Mouse (Mus musculus) CH12.LX (cell line): ENCODE data around the gene Tpd52l2. TPM values are rescaled to one million over a fixed set of nuclear protein-coding genes. Genes with fewer than 3 reads are reported as not detected.
A peak's percentile ranks its signal among the peaks of the same experiment; 100 is the strongest.

Experiments
- DNase-seq: peaks from one replicate; pipeline ENCODE4 v3.0.0-alpha.2; 2013; ENCODE audit errors: extremely low read depth
- H3K27ac ChIP-seq: 2 replicates; pipeline ENCODE4 v1.5.1; 2012; ENCODE audit warnings: low read depth, mild to moderate bottlenecking, control low read depth, moderate library complexity; ENCODE audit not compliant: insufficient read depth
- H3K27me3 ChIP-seq: replicated peaks from 2 replicates; pipeline ENCODE3; 2012; ENCODE audit warnings: inconsistent platforms
- H3K36me3 ChIP-seq, 2 experiments: replicated peaks in 1 of 2; 2 replicates each; pipeline versions ENCODE3 to v1.6.1; 2012; ENCODE audit warnings: inconsistent platforms in 1 of 2, low read length in 1 of 2, mild to moderate bottlenecking in 1 of 2, mixed read lengths in 1 of 2, moderate library complexity in 1 of 2; ENCODE audit not compliant: control insufficient read depth in 1 of 2, insufficient read depth in 1 of 2
- H3K4me1 ChIP-seq, 2 experiments: 2 replicates each; pipeline ENCODE4 v1.6.1; 2012; ENCODE audit warnings: inconsistent platforms in 1 of 2, moderate library complexity in 1 of 2; ENCODE audit not compliant: insufficient read depth in 2 of 2, control insufficient read depth in 1 of 2
- H3K4me2 ChIP-seq: 2 replicates; pipeline ENCODE4 v1.6.1; 2012; ENCODE audit warnings: low read depth, mild to moderate bottlenecking, control low read depth; ENCODE audit not compliant: poor library complexity, insufficient read depth, severe bottlenecking
- H3K4me3 ChIP-seq, 3 experiments: fragments of 150-350 bp in 1 of 3; sonication (generic) in 1 of 3; replicated peaks in 1 of 3; 2 replicates each; pipeline versions ENCODE3 to v1.5.1; 2011 to 2012; ENCODE audit warnings: low read depth in 2 of 3, low read length in 2 of 3, mild to moderate bottlenecking in 2 of 3, moderate library complexity in 2 of 3, control low read depth in 1 of 3, improper control_type of control experiment in 1 of 3, inconsistent platforms in 1 of 3, mixed read lengths in 1 of 3; ENCODE audit not compliant: poor library complexity in 1 of 3
- H3K79me2 ChIP-seq: replicated peaks from 2 replicates; pipeline ENCODE4 v1.6.1; 2012; ENCODE audit warnings: mild to moderate bottlenecking, moderate library complexity; ENCODE audit not compliant: control insufficient read depth, poor library complexity, insufficient read depth, severe bottlenecking; ENCODE audit errors: extremely low read depth
- H3K9ac ChIP-seq: 2 replicates; pipeline ENCODE4 v1.6.1; 2012; ENCODE audit warnings: low read depth, mild to moderate bottlenecking, control low read depth, moderate library complexity; ENCODE audit not compliant: insufficient read depth
- H3K9me3 ChIP-seq: replicated peaks from 2 replicates; pipeline ENCODE3; 2012; ENCODE audit warnings: low read length, inconsistent platforms, mixed read lengths
- CHD1 ChIP-seq: IDR thresholded peaks from 2 replicates; pipeline ENCODE4 v1.6.1; 2012; ENCODE audit warnings: low read depth, low read length, improper control_type of control experiment, inconsistent platforms
- CHD2 ChIP-seq: IDR thresholded peaks from 2 replicates; pipeline ENCODE4 v1.6.1; 2011; ENCODE audit warnings: low read length, improper control_type of control experiment
- CTCF ChIP-seq, 2 experiments: IDR thresholded peaks in 1 of 2; conservative IDR thresholded peaks in 1 of 2; 2 replicates each; pipeline ENCODE4 v1.5.1; 2011 to 2012; ENCODE audit warnings: low read depth in 2 of 2, low read length in 2 of 2, improper control_type of control experiment in 1 of 2, inconsistent platforms in 1 of 2, mild to moderate bottlenecking in 1 of 2, moderate library complexity in 1 of 2
- E2F4 ChIP-seq: IDR thresholded peaks from 2 replicates; pipeline ENCODE4 v1.6.1; 2011; ENCODE audit warnings: low read depth, low read length, improper control_type of control experiment; ENCODE audit not compliant: insufficient replicate concordance
- ELF1 ChIP-seq: IDR thresholded peaks from 2 replicates; pipeline ENCODE4 v1.6.1; 2014; ENCODE audit warnings: low read depth, mild to moderate bottlenecking, inconsistent platforms, low read length, improper control_type of control experiment
- EP300 ChIP-seq: IDR thresholded peaks from 2 replicates; pipeline ENCODE4 v1.6.1; 2011; ENCODE audit warnings: low read length, improper control_type of control experiment
- ETS1 ChIP-seq: conservative IDR thresholded peaks from 2 replicates; pipeline ENCODE4 v1.6.1; 2012; ENCODE audit warnings: low read depth, mild to moderate bottlenecking, inconsistent platforms, low read length, improper control_type of control experiment, moderate library complexity
- HCFC1 ChIP-seq: IDR thresholded peaks from 2 replicates; pipeline ENCODE4 v1.6.1; 2012; ENCODE audit warnings: low read depth, mild to moderate bottlenecking, inconsistent platforms, low read length, improper control_type of control experiment
- JUN ChIP-seq: IDR thresholded peaks from 2 replicates; pipeline ENCODE4 v1.6.1; 2011; ENCODE audit warnings: low read depth, mild to moderate bottlenecking, low read length, improper control_type of control experiment, moderate library complexity; ENCODE audit not compliant: insufficient read depth
- JUND ChIP-seq: conservative IDR thresholded peaks from 2 replicates; pipeline ENCODE4 v1.6.1; 2011; ENCODE audit warnings: low read depth, low read length, improper control_type of control experiment
- KAT2A ChIP-seq: IDR thresholded peaks from 2 replicates; pipeline ENCODE4 v1.6.1; 2012; ENCODE audit warnings: low read length, improper control_type of control experiment, inconsistent platforms; ENCODE audit not compliant: insufficient replicate concordance
- MXI1 ChIP-seq: IDR thresholded peaks from 2 replicates; pipeline ENCODE4 v1.6.1; 2011; ENCODE audit warnings: mild to moderate bottlenecking, low read depth, low read length, improper control_type of control experiment
- MYC ChIP-seq: IDR thresholded peaks from 2 replicates; pipeline ENCODE4 v1.6.1; 2011; ENCODE audit warnings: low read depth, mild to moderate bottlenecking, improper control_type of control experiment, low read length
- NELFE ChIP-seq: IDR thresholded peaks from 2 replicates; pipeline ENCODE4 v1.6.1; 2011; ENCODE audit warnings: low read depth, low read length, improper control_type of control experiment
- PAX5 ChIP-seq: IDR thresholded peaks from 2 replicates; pipeline ENCODE4 v1.6.1; 2012; ENCODE audit warnings: low read length, inconsistent platforms, mixed read lengths
- POLR2A ChIP-seq: IDR thresholded peaks from 2 replicates; pipeline ENCODE4 v1.6.1; 2011; ENCODE audit warnings: low read depth, mild to moderate bottlenecking, improper control_type of control experiment, low read length
- POLR2AphosphoS2 ChIP-seq: IDR thresholded peaks from 2 replicates; pipeline ENCODE4 v1.6.1; 2011; ENCODE audit warnings: low read depth, low read length, improper control_type of control experiment
- RAD21 ChIP-seq: IDR thresholded peaks from 2 replicates; pipeline ENCODE4 v1.6.1; 2011; ENCODE audit warnings: low read depth, mild to moderate bottlenecking, low read length, improper control_type of control experiment, moderate library complexity
- RCOR1 ChIP-seq: conservative IDR thresholded peaks from 2 replicates; pipeline ENCODE4 v1.6.1; 2012; ENCODE audit warnings: low read depth, mild to moderate bottlenecking, inconsistent platforms, low read length, improper control_type of control experiment
- SIN3A ChIP-seq: IDR thresholded peaks from 2 replicates; pipeline ENCODE4 v1.6.1; 2012; ENCODE audit warnings: low read length, improper control_type of control experiment, inconsistent platforms
- SMC3 ChIP-seq: IDR thresholded peaks from 2 replicates; pipeline ENCODE4 v1.6.1; 2011; ENCODE audit warnings: low read depth, low read length, improper control_type of control experiment
- TBP ChIP-seq: conservative IDR thresholded peaks from 2 replicates; pipeline ENCODE4 v1.6.1; 2011; ENCODE audit warnings: low read depth, low read length, improper control_type of control experiment
- TCF12 ChIP-seq: IDR thresholded peaks from 2 replicates; pipeline ENCODE4 v1.6.1; 2014; ENCODE audit warnings: low read depth, mild to moderate bottlenecking, inconsistent platforms, low read length, improper control_type of control experiment
- USF2 ChIP-seq: conservative IDR thresholded peaks from 2 replicates; pipeline ENCODE4 v1.6.1; 2011; ENCODE audit warnings: low read depth, low read length, improper control_type of control experiment
- ZKSCAN1 ChIP-seq: IDR thresholded peaks from 2 replicates; pipeline ENCODE4 v1.6.1; 2012; ENCODE audit warnings: low read depth, inconsistent platforms, low read length, improper control_type of control experiment, borderline replicate concordance
- ZNF384 ChIP-seq: IDR thresholded peaks from 2 replicates; pipeline ENCODE4 v1.6.1; 2012; ENCODE audit warnings: low read depth, low read length, improper control_type of control experiment, inconsistent platforms
- dilution Hi-C: fragments of 300-500 bp; cut with MboI; formaldehyde crosslinking; loops from 2 replicates; pipeline ENCODE4 v1.14.3; 2020; ENCODE audit warnings: low sequenced_read_pairs; ENCODE audit not compliant: extremely low pct_unique_long_range_greater_than_20kb, extremely low pct_ligation_motif_present
- in situ Hi-C: fragments of 300-500 bp; cut with MboI; formaldehyde crosslinking; loops from 3 replicates; pipeline ENCODE4 v1.14.3; 2019; ENCODE audit warnings: low sequenced_read_pairs, low pct_ligation_motif_present, low pct_unique_long_range_greater_than_20kb, mixed read lengths
- polyA plus RNA-seq: library from polyadenylated mRNA; unstranded; fragments of >175 nt; gene quantifications from 2 replicates; pipeline ENCODE4 v1.2.1, GENCODE M21; 2012; ENCODE audit warnings: low read depth; ENCODE audit not compliant: insufficient read length
- total RNA-seq, 2 experiments: library from RNA; depleted of rRNA; stranded (reverse); fragments of 300-350 nt in 1 of 2; fragments of >200 nt in 1 of 2; gene quantifications; 2 replicates each; pipeline ENCODE4 v1.2.3; 2012 to 2014

Gene Tpd52l2
- total and polyA plus RNA-seq, 3 experiments, result 80.7 to 126 (median 92.0) TPM

DNA sequence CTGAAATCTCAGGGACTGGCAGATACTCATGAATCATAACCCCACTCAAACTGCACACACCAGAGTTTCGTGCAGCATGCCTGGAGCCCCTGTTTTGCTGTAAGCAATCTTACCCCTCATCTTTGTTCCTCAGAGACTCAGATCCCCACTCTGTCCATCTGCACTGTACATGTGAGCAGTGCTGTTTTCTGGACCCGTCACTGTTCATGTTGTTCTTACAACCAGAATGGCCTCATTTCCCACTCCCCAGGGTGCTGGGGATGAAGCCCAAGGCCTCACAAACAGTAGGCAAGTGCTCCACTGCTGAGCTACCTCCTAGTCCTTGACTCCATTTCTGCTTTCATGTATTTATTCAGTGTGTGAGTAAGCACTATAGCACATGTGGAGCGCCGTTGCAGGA, 44.8 kb upstream of the Tpd52l2 start:
- peaks cover 2 to 50% of the 10 kb centered on the region in 2 experiments; a peak in 3 of 4 replicates for H3K4me1 ChIP-seq
- no peaks in the 10 kb centered on the region for H3K27me3 ChIP-seq
- dilution Hi-C loops, result no loop called here
- H3K4me3 ChIP-seq, result no peak overlapping the region
- no peak overlapping the region for H3K27ac ChIP-seq
- no peak for DNase-seq
- H3K4me2 ChIP-seq, result no peak overlapping the region
- H3K9me3 ChIP-seq, result peaks cover 3% of the 10 kb centered on the region
- H3K9ac ChIP-seq, result no peak overlapping the region
- peaks cover 3% of the 10 kb centered on the region; the same call in 1 of the 2 replicates for H3K79me2 ChIP-seq
- in situ Hi-C loops, result no loop called here
- TF ChIP-seq JUND, result no peak
- TF ChIP-seq ZKSCAN1, result no peak
- no peak for TF ChIP-seq POLR2A
- no peak for TF ChIP-seq TBP
- no peak for TF ChIP-seq PAX5
- TF ChIP-seq RCOR1, result no peak
- TF ChIP-seq SMC3, result no peak
- TF ChIP-seq NELFE, result no peak
- no peak for TF ChIP-seq MXI1
- no peak for TF ChIP-seq E2F4
- no peak for TF ChIP-seq USF2
- no peak for TF ChIP-seq CHD2
- TF ChIP-seq CHD1, result no peak
- TF ChIP-seq TCF12, result no peak
- TF ChIP-seq KAT2A, result no peak
- no peak for TF ChIP-seq SIN3A
- no peak for TF ChIP-seq EP300
- TF ChIP-seq, all 38 proteins: peak for 0
- peaks cover 0 to 9% of the 10 kb centered on the region in 2 experiments for H3K36me3 ChIP-seq

GRCm38 (mm10) chr2:181453274-181453673, 43.7 kb upstream of the Tpd52l2 start:
- dilution Hi-C loops (no loop called here), in situ Hi-C loops (no loop called here)
- no peak overlapping the region for H3K4me3 ChIP-seq
- no peak overlapping the region for H3K4me2 ChIP-seq
- H3K27me3 ChIP-seq, result no peaks in the 10 kb centered on the region
- peak; percentile 21 for DNase-seq
- peaks cover 2 to 56% of the 10 kb centered on the region in 2 experiments; a peak in 3 of 4 replicates for H3K4me1 ChIP-seq
- no peak overlapping the region for H3K27ac ChIP-seq
- H3K9me3 ChIP-seq, result peaks cover 3% of the 10 kb centered on the region
- H3K9ac ChIP-seq, result no peak overlapping the region
- TF ChIP-seq CTCF (conservative IDR thresholded peaks at IDR 0.05 in 1 of 2, IDR thresholded peaks at IDR 0.05 in 1 of 2; ENCODE audit: low read depth in 2 of 2, low read length in 2 of 2), result peak in 1 of 2 experiments; percentile 34; a peak in 2 of 4 replicates
- no peak for TF ChIP-seq POLR2AphosphoS2
- TF ChIP-seq ETS1, result no peak
- no peak for TF ChIP-seq JUN
- TF ChIP-seq ZNF384, result no peak
- TF ChIP-seq HCFC1, result no peak
- no peak for TF ChIP-seq MYC
- peak; percentile 26 for TF ChIP-seq RAD21
- TF ChIP-seq JUND, result no peak
- TF ChIP-seq KAT2A, result no peak
- no peak for TF ChIP-seq ELF1
- H3K79me2 ChIP-seq, result 0 out of 2 replicates have a peak, but pooled peaks cover 3% of the 10 kb centered on the region
- peaks cover 0 to 9% of the 10 kb centered on the region in 2 experiments for H3K36me3 ChIP-seq
